Mouse (Mus musculus) CH12.LX (cell line): ENCODE data around the gene Wwp2. TPM values are rescaled to one million over a fixed set of nuclear protein-coding genes. Genes with fewer than 3 reads are reported as not detected.
A peak's percentile ranks its signal among the peaks of the same experiment; 100 is the strongest.

Experiments
- DNase-seq: peaks from one replicate; pipeline ENCODE4 v3.0.0-alpha.2; 2013; ENCODE audit errors: extremely low read depth
- H3K27ac ChIP-seq: 2 replicates; pipeline ENCODE4 v1.5.1; 2012; ENCODE audit warnings: low read depth, mild to moderate bottlenecking, control low read depth, moderate library complexity; ENCODE audit not compliant: insufficient read depth
- H3K27me3 ChIP-seq: replicated peaks from 2 replicates; pipeline ENCODE3; 2012; ENCODE audit warnings: inconsistent platforms
- H3K36me3 ChIP-seq, 2 experiments: replicated peaks in 1 of 2; 2 replicates each; pipeline versions ENCODE3 to v1.6.1; 2012; ENCODE audit warnings: inconsistent platforms in 1 of 2, low read length in 1 of 2, mild to moderate bottlenecking in 1 of 2, mixed read lengths in 1 of 2, moderate library complexity in 1 of 2; ENCODE audit not compliant: control insufficient read depth in 1 of 2, insufficient read depth in 1 of 2
- H3K4me1 ChIP-seq, 2 experiments: 2 replicates each; pipeline ENCODE4 v1.6.1; 2012; ENCODE audit warnings: inconsistent platforms in 1 of 2, moderate library complexity in 1 of 2; ENCODE audit not compliant: insufficient read depth in 2 of 2, control insufficient read depth in 1 of 2
- H3K4me2 ChIP-seq: 2 replicates; pipeline ENCODE4 v1.6.1; 2012; ENCODE audit warnings: low read depth, mild to moderate bottlenecking, control low read depth; ENCODE audit not compliant: poor library complexity, insufficient read depth, severe bottlenecking
- H3K4me3 ChIP-seq, 3 experiments: fragments of 150-350 bp in 1 of 3; sonication (generic) in 1 of 3; replicated peaks in 1 of 3; 2 replicates each; pipeline versions ENCODE3 to v1.5.1; 2011 to 2012; ENCODE audit warnings: low read depth in 2 of 3, low read length in 2 of 3, mild to moderate bottlenecking in 2 of 3, moderate library complexity in 2 of 3, control low read depth in 1 of 3, improper control_type of control experiment in 1 of 3, inconsistent platforms in 1 of 3, mixed read lengths in 1 of 3; ENCODE audit not compliant: poor library complexity in 1 of 3
- H3K79me2 ChIP-seq: replicated peaks from 2 replicates; pipeline ENCODE4 v1.6.1; 2012; ENCODE audit warnings: mild to moderate bottlenecking, moderate library complexity; ENCODE audit not compliant: control insufficient read depth, poor library complexity, insufficient read depth, severe bottlenecking; ENCODE audit errors: extremely low read depth
- H3K9ac ChIP-seq: 2 replicates; pipeline ENCODE4 v1.6.1; 2012; ENCODE audit warnings: low read depth, mild to moderate bottlenecking, control low read depth, moderate library complexity; ENCODE audit not compliant: insufficient read depth
- H3K9me3 ChIP-seq: replicated peaks from 2 replicates; pipeline ENCODE3; 2012; ENCODE audit warnings: low read length, inconsistent platforms, mixed read lengths
- BHLHE40 ChIP-seq: IDR thresholded peaks from 2 replicates; pipeline ENCODE4 v1.6.1; 2011; ENCODE audit warnings: mild to moderate bottlenecking, low read depth, low read length, improper control_type of control experiment
- CHD1 ChIP-seq: IDR thresholded peaks from 2 replicates; pipeline ENCODE4 v1.6.1; 2012; ENCODE audit warnings: low read depth, low read length, improper control_type of control experiment, inconsistent platforms
- CTCF ChIP-seq, 2 experiments: IDR thresholded peaks in 1 of 2; conservative IDR thresholded peaks in 1 of 2; 2 replicates each; pipeline ENCODE4 v1.5.1; 2011 to 2012; ENCODE audit warnings: low read depth in 2 of 2, low read length in 2 of 2, improper control_type of control experiment in 1 of 2, inconsistent platforms in 1 of 2, mild to moderate bottlenecking in 1 of 2, moderate library complexity in 1 of 2
- E2F4 ChIP-seq: IDR thresholded peaks from 2 replicates; pipeline ENCODE4 v1.6.1; 2011; ENCODE audit warnings: low read depth, low read length, improper control_type of control experiment; ENCODE audit not compliant: insufficient replicate concordance
- ELF1 ChIP-seq: IDR thresholded peaks from 2 replicates; pipeline ENCODE4 v1.6.1; 2014; ENCODE audit warnings: low read depth, mild to moderate bottlenecking, inconsistent platforms, low read length, improper control_type of control experiment
- HCFC1 ChIP-seq: IDR thresholded peaks from 2 replicates; pipeline ENCODE4 v1.6.1; 2012; ENCODE audit warnings: low read depth, mild to moderate bottlenecking, inconsistent platforms, low read length, improper control_type of control experiment
- IRF4 ChIP-seq: IDR thresholded peaks from 2 replicates; pipeline ENCODE4 v1.6.1; 2014; ENCODE audit warnings: low read depth, mild to moderate bottlenecking, inconsistent platforms, low read length, improper control_type of control experiment
- JUND ChIP-seq: conservative IDR thresholded peaks from 2 replicates; pipeline ENCODE4 v1.6.1; 2011; ENCODE audit warnings: low read depth, low read length, improper control_type of control experiment
- KAT2A ChIP-seq: IDR thresholded peaks from 2 replicates; pipeline ENCODE4 v1.6.1; 2012; ENCODE audit warnings: low read length, improper control_type of control experiment, inconsistent platforms; ENCODE audit not compliant: insufficient replicate concordance
- MAFK ChIP-seq: IDR thresholded peaks from 2 replicates; pipeline ENCODE4 v1.6.1; 2011; ENCODE audit warnings: low read length, improper control_type of control experiment; ENCODE audit not compliant: insufficient replicate concordance
- MAX ChIP-seq: IDR thresholded peaks from 2 replicates; pipeline ENCODE4 v1.6.1; 2011; ENCODE audit warnings: low read length, improper control_type of control experiment
- MAZ ChIP-seq: IDR thresholded peaks from 2 replicates; pipeline ENCODE4 v1.6.1; 2012; ENCODE audit warnings: low read depth, mild to moderate bottlenecking, inconsistent platforms, low read length, improper control_type of control experiment, moderate library complexity
- MEF2A ChIP-seq: IDR thresholded peaks from 2 replicates; pipeline ENCODE4 v1.6.1; 2014; ENCODE audit warnings: low read depth, mild to moderate bottlenecking, inconsistent platforms, low read length, improper control_type of control experiment, borderline replicate concordance
- NELFE ChIP-seq: IDR thresholded peaks from 2 replicates; pipeline ENCODE4 v1.6.1; 2011; ENCODE audit warnings: low read depth, low read length, improper control_type of control experiment
- NRF1 ChIP-seq: IDR thresholded peaks from 2 replicates; pipeline ENCODE4 v1.6.1; 2014; ENCODE audit warnings: low read depth, mild to moderate bottlenecking, inconsistent platforms, low read length, improper control_type of control experiment, moderate library complexity
- PAX5 ChIP-seq: IDR thresholded peaks from 2 replicates; pipeline ENCODE4 v1.6.1; 2012; ENCODE audit warnings: low read length, inconsistent platforms, mixed read lengths
- POLR2AphosphoS2 ChIP-seq: IDR thresholded peaks from 2 replicates; pipeline ENCODE4 v1.6.1; 2011; ENCODE audit warnings: low read depth, low read length, improper control_type of control experiment
- RAD21 ChIP-seq: IDR thresholded peaks from 2 replicates; pipeline ENCODE4 v1.6.1; 2011; ENCODE audit warnings: low read depth, mild to moderate bottlenecking, low read length, improper control_type of control experiment, moderate library complexity
- RCOR1 ChIP-seq: conservative IDR thresholded peaks from 2 replicates; pipeline ENCODE4 v1.6.1; 2012; ENCODE audit warnings: low read depth, mild to moderate bottlenecking, inconsistent platforms, low read length, improper control_type of control experiment
- SIN3A ChIP-seq: IDR thresholded peaks from 2 replicates; pipeline ENCODE4 v1.6.1; 2012; ENCODE audit warnings: low read length, improper control_type of control experiment, inconsistent platforms
- SMC3 ChIP-seq: IDR thresholded peaks from 2 replicates; pipeline ENCODE4 v1.6.1; 2011; ENCODE audit warnings: low read depth, low read length, improper control_type of control experiment
- TBP ChIP-seq: conservative IDR thresholded peaks from 2 replicates; pipeline ENCODE4 v1.6.1; 2011; ENCODE audit warnings: low read depth, low read length, improper control_type of control experiment
- TCF12 ChIP-seq: IDR thresholded peaks from 2 replicates; pipeline ENCODE4 v1.6.1; 2014; ENCODE audit warnings: low read depth, mild to moderate bottlenecking, inconsistent platforms, low read length, improper control_type of control experiment
- UBTF ChIP-seq: IDR thresholded peaks from 2 replicates; pipeline ENCODE4 v1.6.1; 2012; ENCODE audit warnings: low read depth, mild to moderate bottlenecking, inconsistent platforms, low read length, improper control_type of control experiment, moderate library complexity
- USF1 ChIP-seq: IDR thresholded peaks from 2 replicates; pipeline ENCODE4 v1.6.1; 2014; ENCODE audit warnings: low read depth, mild to moderate bottlenecking, inconsistent platforms, low read length, improper control_type of control experiment
- USF2 ChIP-seq: conservative IDR thresholded peaks from 2 replicates; pipeline ENCODE4 v1.6.1; 2011; ENCODE audit warnings: low read depth, low read length, improper control_type of control experiment
- ZC3H11A ChIP-seq: IDR thresholded peaks from 2 replicates; pipeline ENCODE4 v1.6.1; 2012; ENCODE audit warnings: low read depth, mild to moderate bottlenecking, inconsistent platforms, low read length, improper control_type of control experiment
- ZKSCAN1 ChIP-seq: IDR thresholded peaks from 2 replicates; pipeline ENCODE4 v1.6.1; 2012; ENCODE audit warnings: low read depth, inconsistent platforms, low read length, improper control_type of control experiment, borderline replicate concordance
- ZMIZ1 ChIP-seq: IDR thresholded peaks from 2 replicates; pipeline ENCODE4 v1.6.1; 2012; ENCODE audit warnings: low read depth, mild to moderate bottlenecking, inconsistent platforms, low read length, improper control_type of control experiment
- ZNF384 ChIP-seq: IDR thresholded peaks from 2 replicates; pipeline ENCODE4 v1.6.1; 2012; ENCODE audit warnings: low read depth, low read length, improper control_type of control experiment, inconsistent platforms
- dilution Hi-C: fragments of 300-500 bp; cut with MboI; formaldehyde crosslinking; loops from 2 replicates; pipeline ENCODE4 v1.14.3; 2020; ENCODE audit warnings: low sequenced_read_pairs; ENCODE audit not compliant: extremely low pct_unique_long_range_greater_than_20kb, extremely low pct_ligation_motif_present
- in situ Hi-C: fragments of 300-500 bp; cut with MboI; formaldehyde crosslinking; loops from 3 replicates; pipeline ENCODE4 v1.14.3; 2019; ENCODE audit warnings: low sequenced_read_pairs, low pct_ligation_motif_present, low pct_unique_long_range_greater_than_20kb, mixed read lengths
- polyA plus RNA-seq: library from polyadenylated mRNA; unstranded; fragments of >175 nt; gene quantifications from 2 replicates; pipeline ENCODE4 v1.2.1, GENCODE M21; 2012; ENCODE audit warnings: low read depth; ENCODE audit not compliant: insufficient read length
- total RNA-seq, 2 experiments: library from RNA; depleted of rRNA; stranded (reverse); fragments of 300-350 nt in 1 of 2; fragments of >200 nt in 1 of 2; gene quantifications; 2 replicates each; pipeline ENCODE4 v1.2.3; 2012 to 2014

The Wwp2 gene
- total and polyA plus RNA-seq, 3 experiments = 13.5 to 30.3 (median 20.7) TPM

DNA sequence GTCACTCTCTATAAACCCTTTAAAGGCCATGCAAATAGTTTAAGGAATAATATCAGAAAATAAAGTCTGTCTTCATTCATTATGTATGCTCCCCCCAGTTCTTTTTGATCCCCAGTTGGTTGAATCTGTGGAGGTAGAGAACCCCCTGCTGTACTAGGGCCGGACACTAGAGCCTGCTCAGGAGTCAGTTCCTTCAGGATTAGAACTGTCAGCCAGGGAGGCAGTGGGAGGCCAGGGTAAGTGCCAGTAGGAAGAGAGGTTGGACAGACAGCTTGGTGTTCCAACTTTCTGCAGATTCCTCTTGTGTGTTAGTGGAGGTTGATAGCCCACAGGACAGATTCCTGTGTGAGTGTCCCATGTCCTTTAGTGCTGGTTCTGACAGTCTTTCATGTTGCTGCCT is 62.2 kb downstream of the Wwp2 start:
- peaks cover 9% of the 10 kb centered on the region for H3K9me3 ChIP-seq
- no peak for TF ChIP-seq PAX5
- TF ChIP-seq BHLHE40 = no peak
- TF ChIP-seq ELF1 = no peak
- TF ChIP-seq SMC3 = peak; percentile 41
- peak; percentile 47 for TF ChIP-seq RAD21
- TF ChIP-seq TCF12 = no peak
- no peak for TF ChIP-seq ZKSCAN1
- 0 out of 2 replicates have a peak, but pooled peaks have one; percentile 13 for TF ChIP-seq CHD1
- peak in 1 of 2 experiments; percentile 57; a peak in 3 of 4 replicates for TF ChIP-seq CTCF (conservative IDR thresholded peaks at IDR 0.05 in 1 of 2, IDR thresholded peaks at IDR 0.05 in 1 of 2; ENCODE audit: low read depth in 2 of 2, low read length in 2 of 2)
- no peak for TF ChIP-seq KAT2A
- peaks cover 0 to 11% of the 10 kb centered on the region in 2 experiments for H3K36me3 ChIP-seq
- peak; percentile 24 for DNase-seq
- H3K4me3 ChIP-seq = peak overlapping the region in 2 of 3 experiments; percentile 16 to 40
- dilution Hi-C loops = no loop called here
- H3K27ac ChIP-seq = peak overlapping the region; percentile 61
- peaks cover 18 to 51% of the 10 kb centered on the region in 2 experiments for H3K4me1 ChIP-seq
- no peaks in the 10 kb centered on the region for H3K27me3 ChIP-seq
- H3K79me2 ChIP-seq = no peaks in the 10 kb centered on the region
- H3K9ac ChIP-seq = peak overlapping the region; percentile 34; the same call in 1 of the 2 replicates
- peak overlapping the region; percentile 48 for H3K4me2 ChIP-seq
- in situ Hi-C loops = loop anchor here (10.0 kb wide), 1 partner anchor 54 kb away; no protein-coding TSS in a partner anchor

DNA sequence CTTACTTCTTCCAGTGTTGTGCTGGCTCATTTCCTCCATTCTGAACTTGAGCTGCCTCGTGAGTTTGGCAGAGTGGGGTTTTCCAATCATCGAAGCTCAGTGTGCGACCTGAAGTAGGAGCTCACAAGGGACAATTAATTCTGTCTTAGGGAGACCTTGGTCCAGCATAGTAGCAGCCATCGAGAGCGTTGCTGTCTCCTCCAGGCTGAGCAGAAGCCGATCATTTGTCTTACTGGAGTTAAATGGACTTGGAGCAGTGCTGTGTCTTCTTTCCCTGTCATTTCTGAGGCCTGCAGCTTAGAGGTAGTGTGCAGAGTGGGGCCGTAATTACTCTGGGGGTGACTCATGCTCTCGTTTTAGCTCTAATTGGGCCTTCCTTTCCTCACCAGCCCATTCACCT is 62.6 kb downstream of the Wwp2 start:
- Histone ChIP-seq H3K4me2 (peak overlapping the region; percentile 48), H3K27me3 (no peaks in the 10 kb centered on the region), H3K36me3 (peaks cover 0 to 9% of the 10 kb centered on the region in 2 experiments), H3K9me3 (peaks cover 9% of the 10 kb centered on the region), H3K4me3 (peak overlapping the region; percentile 16 to 40 (median 21)), H3K9ac (peak overlapping the region; percentile 34; the same call in 1 of the 2 replicates), H3K4me1 (peaks cover 21 to 56% of the 10 kb centered on the region in 2 experiments), H3K79me2 (no peaks in the 10 kb centered on the region), H3K27ac (peak overlapping the region; percentile 61)
- dilution Hi-C loops (no loop called here), in situ Hi-C loops (loop anchor here (10.0 kb wide), 1 partner anchor 54 kb away; no protein-coding TSS in a partner anchor)
- peak; percentile 68 for DNase-seq
- TF ChIP-seq PAX5 = no peak
- TF ChIP-seq MEF2A = peak; percentile 96
- no peak for TF ChIP-seq ZMIZ1
- no peak for TF ChIP-seq ZKSCAN1
- TF ChIP-seq CHD1 = no peak
- 0 out of 2 replicates have a peak, but pooled peaks have one; percentile 46 for TF ChIP-seq TBP
- TF ChIP-seq RCOR1 = 0 out of 2 replicates have a peak, but pooled peaks have one; percentile 59
- TF ChIP-seq MAZ = peak; percentile 66; the same call in 1 of the 2 replicates
- peak; percentile 70 for TF ChIP-seq JUND
- TF ChIP-seq SMC3 = no peak
- TF ChIP-seq ZC3H11A = no peak
- TF ChIP-seq ELF1 = 0 out of 2 replicates have a peak, but pooled peaks have one; percentile 12
- peak; percentile 83 for TF ChIP-seq BHLHE40
- TF ChIP-seq MAFK = peak; percentile 31; the same call in 1 of the 2 replicates
- TF ChIP-seq UBTF = no peak
- no peak for TF ChIP-seq RAD21
- TF ChIP-seq USF1 = no peak
- 0 out of 2 replicates have a peak, but pooled peaks have one; percentile 45 for TF ChIP-seq HCFC1
- no peak for TF ChIP-seq USF2
- peak; percentile 36; the same call in 1 of the 2 replicates for TF ChIP-seq NELFE
- no peak for TF ChIP-seq ZNF384
- no peak for TF ChIP-seq NRF1
- no peak for TF ChIP-seq E2F4
- TF ChIP-seq MAX = peak; percentile 80
- TF ChIP-seq POLR2AphosphoS2 = no peak
- TF ChIP-seq SIN3A = peak; percentile 64
- TF ChIP-seq IRF4 = peak; percentile 67
